ENCODE assay signal across 33 mouse cellular contexts in genomic region chr16:45079322-45079721, GRCm38 (mm10). TPM values are rescaled to one million over a fixed set of nuclear protein-coding genes. Genes with fewer than 3 reads are reported as not detected.
A peak's percentile ranks its signal among the peaks of the same experiment; 100 is the strongest.
DNase-seq lines count a peak whose midpoint lies in the region; ATAC-seq and TF ChIP-seq lines count a peak whose summit lies in the region.
"Had no signal": no experiment of that assay in that cellular context is flagged by ENCODE, and none has a peak within 500 bp of the region (broad histone marks: within the 10 kb centered on the region; RNA-seq: fewer than 3 reads in every experiment).

No protein-coding gene starts in this region.

- no peaks in the 10 kb centered on the region for H3K27me3 ChIP-seq in embryonic facial prominence, embryonic 14.5 days (replicated peaks; ENCODE audit: control insufficient read depth, insufficient read depth, low read length)
- H3K27me3 ChIP-seq in embryonic facial prominence, embryonic 10.5 days (replicated peaks; ENCODE audit: low read depth, poor library complexity, severe bottlenecking) = no peaks in the 10 kb centered on the region
- no peaks in the 10 kb centered on the region for H3K27me3 ChIP-seq in kidney, embryonic 16.5 days (ENCODE audit: insufficient read depth, low read length)
- no peaks in the 10 kb centered on the region for H3K27me3 ChIP-seq in lung, embryonic 16.5 days (ENCODE audit: control insufficient read depth, insufficient read depth, low read depth, low read length)
- H3K27me3 ChIP-seq: hindbrain, embryonic 15.5 days; limb, embryonic 13.5 days; liver, embryonic 12.5 days; neural tube, embryonic 15.5 days had no signal

- no peak for TF ChIP-seq CTCF in brain, embryonic 14.5 days (IDR thresholded peaks at IDR 0.05; ENCODE audit: borderline replicate concordance, extremely low read depth, insufficient read depth, insufficient read length)

- no peak overlapping the region for H3K9ac ChIP-seq in embryonic facial prominence, embryonic 14.5 days (ENCODE audit: low read depth, low read length)
- no peak overlapping the region for H3K9ac ChIP-seq in kidney, embryonic 16.5 days (replicated peaks; ENCODE audit: low read length)
- H3K9ac ChIP-seq in lung, embryonic 16.5 days (ENCODE audit: low read length) = no peak overlapping the region
- H3K9ac ChIP-seq: hindbrain, embryonic 15.5 days; limb, embryonic 13.5 days; liver, embryonic 12.5 days; neural tube, embryonic 15.5 days had no signal

- no peak overlapping the region for H3K4me2 ChIP-seq in embryonic facial prominence, embryonic 14.5 days (ENCODE audit: low read depth, low read length)
- no peak overlapping the region for H3K4me2 ChIP-seq in kidney, embryonic 16.5 days (replicated peaks; ENCODE audit: low read depth, low read length)
- no peak overlapping the region for H3K4me2 ChIP-seq in lung, embryonic 16.5 days (ENCODE audit: low read depth, low read length)
- H3K4me2 ChIP-seq: heart, embryonic 11.5 days; hindbrain, embryonic 15.5 days; limb, embryonic 13.5 days; liver, embryonic 12.5 days; neural tube, embryonic 15.5 days had no signal

- H3K4me1 ChIP-seq in embryonic facial prominence, embryonic 14.5 days (ENCODE audit: control insufficient read depth, insufficient read depth, low read length) = no peaks in the 10 kb centered on the region
- H3K4me1 ChIP-seq in embryonic facial prominence, embryonic 10.5 days = no peaks in the 10 kb centered on the region
- 0 out of 2 replicates have a peak, but pooled peaks cover 2% of the 10 kb centered on the region for H3K4me1 ChIP-seq in kidney, embryonic 16.5 days (ENCODE audit: insufficient read depth, low read length)
- H3K4me1 ChIP-seq in lung, embryonic 16.5 days (replicated peaks; ENCODE audit: control insufficient read depth, insufficient read depth, low read length) = peaks cover 4% of the 10 kb centered on the region; the same call in 1 of the 2 replicates
- H3K4me1 ChIP-seq: hindbrain, embryonic 10.5 days; hindbrain, embryonic 15.5 days; limb, embryonic 13.5 days; liver, embryonic 12.5 days; neural tube, embryonic 15.5 days had no signal

- peak; percentile 31 for DNase-seq in embryonic facial prominence, embryonic 14.5 days (ENCODE audit: low spot score)
- DNase-seq in embryonic facial prominence, embryonic 10.5 days (ENCODE audit: low spot score) = no peak
- DNase-seq in kidney, postnatal 25 days = no peak
- DNase-seq in lung, adult 18-20 months = no peak
- peak; percentile 7 for DNase-seq in brain, embryonic 14.5 days (ENCODE audit: low read depth)
- DNase-seq in layer of hippocampus, postnatal 25 days (ENCODE audit: extremely low spot score in 1 of 2, low spot score in 1 of 2) = no peak
- DNase-seq: adrenal gland, adult 2 months; adrenal gland, postnatal 36 days; cerebellum, adult 2 months; cerebellum, postnatal 14 days; gastrocnemius, postnatal 25 days; heart, adult 11 months; heart, postnatal 14 days; kidney, adult 18-20 months; layer of hippocampus, adult 9-11 months; lung, adult 2 months; midbrain, embryonic 14.5 days; retina, postnatal 1 day; right cerebral cortex, postnatal 14 days had no signal

- no peak for ATAC-seq in embryonic facial prominence, embryonic 14.5 days (ENCODE audit: low read depth)
- ATAC-seq in kidney, embryonic 16.5 days (ENCODE audit: low FRiP score, low TSS enrichment) = peak; percentile 70; the same call in 1 of the 2 replicates
- peak; percentile 66; the same call in 1 of the 2 replicates for ATAC-seq in lung, embryonic 16.5 days (ENCODE audit: low read depth)
- ATAC-seq: forebrain, embryonic 14.5 days; inflammation-experienced regulatory T-cells, adult 6 months; liver, embryonic 12.5 days had no signal

- no peak overlapping the region for H3K27ac ChIP-seq in embryonic facial prominence, embryonic 14.5 days (replicated peaks; ENCODE audit: low read depth, low read length)
- H3K27ac ChIP-seq in embryonic facial prominence, embryonic 10.5 days (replicated peaks) = no peak overlapping the region
- no peak overlapping the region; the same call in 1 of the 2 replicates for H3K27ac ChIP-seq in kidney, embryonic 16.5 days (ENCODE audit: low read length)
- no peak overlapping the region for H3K27ac ChIP-seq in lung, embryonic 16.5 days (ENCODE audit: low read length)
- H3K27ac ChIP-seq: hindbrain, embryonic 10.5 days; hindbrain, embryonic 15.5 days; left cerebral cortex, adult 2 months; limb, embryonic 13.5 days; liver, embryonic 12.5 days; macrophage; neural tube, embryonic 15.5 days had no signal

- 30% methylated on average over 2 of the region's 2 CpGs for WGBS in embryonic facial prominence, embryonic 14.5 days
- WGBS in embryonic facial prominence, embryonic 10.5 days = 51% methylated on average over 2 of the region's 2 CpGs
- WGBS in kidney, embryonic 16.5 days = 43% methylated on average over 2 of the region's 2 CpGs
- 15% methylated on average over 2 of the region's 2 CpGs for WGBS in lung, embryonic 16.5 days

- H3K4me3 ChIP-seq in embryonic facial prominence, embryonic 14.5 days (ENCODE audit: low read depth, low read length) = no peak overlapping the region
- no peak overlapping the region for H3K4me3 ChIP-seq in embryonic facial prominence, embryonic 10.5 days
- H3K4me3 ChIP-seq in kidney, embryonic 16.5 days (ENCODE audit: low read length) = no peak overlapping the region
- H3K4me3 ChIP-seq in lung, embryonic 16.5 days (ENCODE audit: low read length) = no peak overlapping the region
- H3K4me3 ChIP-seq: hindbrain, embryonic 10.5 days; hindbrain, embryonic 15.5 days; left cerebral cortex, adult 2 months; limb, embryonic 13.5 days; liver, embryonic 12.5 days; neural tube, embryonic 15.5 days had no signal

- no peaks in the 10 kb centered on the region for H3K9me3 ChIP-seq in embryonic facial prominence, embryonic 14.5 days (ENCODE audit: control insufficient read depth, low read length)
- H3K9me3 ChIP-seq in embryonic facial prominence, embryonic 10.5 days = no peaks in the 10 kb centered on the region
- no peaks in the 10 kb centered on the region for H3K9me3 ChIP-seq in kidney, embryonic 16.5 days (ENCODE audit: low read length)
- H3K9me3 ChIP-seq in lung, embryonic 16.5 days (ENCODE audit: control insufficient read depth, low read length) = no peaks in the 10 kb centered on the region
- H3K9me3 ChIP-seq: G1E; hindbrain, embryonic 10.5 days; hindbrain, embryonic 15.5 days; limb, embryonic 13.5 days; liver, embryonic 12.5 days; neural tube, embryonic 15.5 days had no signal

- TF ChIP-seq POLR2A in brain, embryonic 14.5 days (IDR thresholded peaks at IDR 0.05; ENCODE audit: borderline replicate concordance, extremely low read depth, insufficient read depth, insufficient read length, poor library complexity, severe bottlenecking) = no peak

- no peaks in the 10 kb centered on the region for H3K36me3 ChIP-seq in embryonic facial prominence, embryonic 14.5 days (ENCODE audit: control insufficient read depth, insufficient read depth, low read length)
- no peaks in the 10 kb centered on the region for H3K36me3 ChIP-seq in embryonic facial prominence, embryonic 10.5 days (replicated peaks)
- H3K36me3 ChIP-seq in kidney, embryonic 16.5 days (ENCODE audit: insufficient read depth, low read length) = no peaks in the 10 kb centered on the region
- no peaks in the 10 kb centered on the region for H3K36me3 ChIP-seq in lung, embryonic 16.5 days (ENCODE audit: control insufficient read depth, insufficient read depth, low read length)
- H3K36me3 ChIP-seq: G1E; hindbrain, embryonic 10.5 days; hindbrain, embryonic 15.5 days; limb, embryonic 13.5 days; liver, embryonic 12.5 days; neural tube, embryonic 15.5 days had no signal

RNA-seq across cellular contexts. Expression of gene Ccdc80, which starts 13.9 kb away (rescaled TPM):
- polyA plus RNA-seq in embryonic facial prominence, embryonic 14.5 days (2014; fragmentation: Nextera tagmentation; extraction: Ambion mirVana) = 103 and 105 TPM in 2 replicates
- 25.2 and 25.7 TPM in 2 replicates for polyA plus RNA-seq in embryonic facial prominence, embryonic 10.5 days (2016; fragmentation: Nextera tagmentation; extraction: Ambion mirVana)
- polyA plus RNA-seq in kidney, embryonic 16.5 days (2015; fragmentation: Nextera tagmentation; extraction: Ambion mirVana) = 112 and 114 TPM in 2 replicates
- 66.5 and 76.3 TPM in 2 replicates for polyA plus RNA-seq in lung, embryonic 16.5 days (2015; fragmentation: Nextera tagmentation; extraction: Ambion mirVana)
- polyA plus RNA-seq in brain, embryonic 14.5 days (2012; rRNA removed) = 6.7 and 7.0 TPM in 2 replicates
- 1 to 10 TPM; 3.9 to 4.0 TPM for total RNA-seq in layer of hippocampus, postnatal 25 days (2021)
- total RNA-seq: megakaryocyte-erythroid progenitor cell, adult 5-6 weeks had no signal
- polyA plus RNA-seq: G1E had no signal

Comparison
In these comparisons a context has a peak if more than half of its experiments do, and no peak if none do; other contexts are left out.
1. DNase-seq: peak in embryonic facial prominence, embryonic 14.5 days (single experiment) and brain, embryonic 14.5 days (single experiment); none in embryonic facial prominence, embryonic 10.5 days (single experiment), kidney, postnatal 25 days (0 of 2), lung, adult 18-20 months (0 of 2) and layer of hippocampus, postnatal 25 days (0 of 2).